Mouse (Mus musculus) bone marrow, adult 2 months (tissue): Measurements from ENCODE around the gene Oxsr1. TPM values are rescaled to one million over a fixed set of nuclear protein-coding genes. Genes with fewer than 3 reads are reported as not detected.

Experiments
- H3K27ac ChIP-seq: fragments of 200-500 bp; 2 replicates; pipeline ENCODE4 v1.5.1; 2012; ENCODE audit warnings: low read depth, mild to moderate bottlenecking, control low read depth, inconsistent platforms, low read length; ENCODE audit not compliant: control insufficient read depth, poor library complexity, insufficient read depth
- H3K4me1 ChIP-seq: fragments of 200-500 bp; 2 replicates; pipeline ENCODE4 v1.6.1; 2011; ENCODE audit warnings: low read length; ENCODE audit not compliant: control insufficient read depth, insufficient read depth
- H3K4me3 ChIP-seq: fragments of 200-500 bp; replicated peaks from 2 replicates; pipeline ENCODE3; 2011; ENCODE audit warnings: mild to moderate bottlenecking, low read depth, low read length, control low read depth; ENCODE audit not compliant: control insufficient read depth
- CTCF ChIP-seq: fragments of 200-500 bp; IDR thresholded peaks from 2 replicates; pipeline ENCODE4 v1.5.1; 2011; ENCODE audit warnings: low read length, control low read depth; ENCODE audit not compliant: control insufficient read depth, insufficient read depth
- POLR2A ChIP-seq: fragments of 200-500 bp; IDR thresholded peaks from 2 replicates; pipeline ENCODE4 v1.6.1; 2011; ENCODE audit warnings: low read depth, mild to moderate bottlenecking, control low read depth, low read length, borderline replicate concordance; ENCODE audit not compliant: control insufficient read depth
- WGBS: fragments of 180-500 bp; shearing (Covaris S2); methylation state at CpG from one replicate; pipeline ENCODE4 v1.1.7; 2018; 5-methylcytosine and 5-hydroxymethylcytosine counted together
- polyA plus RNA-seq: library from polyadenylated mRNA; stranded (reverse); fragments of >200 nt; gene quantifications from 2 replicates; pipeline ENCODE4 v1.2.4, GENCODE M21; 2011; ENCODE audit warnings: low replicate concordance; ENCODE audit not compliant: missing spikeins, insufficient read depth, insufficient read length

Gene Oxsr1
- polyA plus RNA-seq, 1 experiment = 19.3 TPM

DNA sequence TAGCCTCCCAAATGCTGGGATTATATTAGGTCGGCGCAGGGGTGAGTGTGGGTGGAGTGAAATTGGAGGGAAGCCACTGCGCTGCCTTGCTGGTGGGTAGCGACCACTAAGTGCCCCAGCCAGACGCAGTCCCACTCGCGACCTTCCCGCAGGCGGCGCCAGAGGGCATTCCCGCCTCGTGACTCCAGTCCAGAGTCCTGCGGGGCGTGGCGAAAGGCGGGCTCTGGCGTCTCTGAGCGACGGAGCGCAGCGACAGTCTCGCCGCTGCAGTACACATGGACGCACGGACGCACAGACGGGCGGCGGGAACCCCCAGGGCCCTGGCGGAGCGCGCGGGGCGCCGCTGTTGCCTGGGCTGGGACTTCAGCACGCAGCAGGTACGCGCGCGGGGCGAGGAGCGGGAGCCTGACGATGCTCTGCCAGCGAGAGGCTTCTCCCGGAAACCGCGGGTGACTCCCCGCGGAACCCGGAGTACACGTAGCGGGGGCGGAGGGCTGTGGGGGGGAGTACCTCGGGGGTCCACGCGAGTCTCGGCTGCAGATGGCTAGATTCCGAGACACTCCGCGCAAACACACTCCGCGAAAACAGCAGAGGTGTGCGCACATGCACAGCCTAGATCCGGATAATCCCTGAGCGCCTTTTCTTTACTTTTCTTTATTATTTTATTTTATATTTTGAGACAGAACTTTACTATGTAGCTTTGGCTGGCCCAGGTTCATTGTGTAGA, 35.3 kb upstream of the Oxsr1 start, which contains the start of gene Xylb:
Gene Xylb, plus strand, starts transcription at position 51 of the 727 bp plus-strand sequence.
- Histone ChIP-seq H3K4me3 (peak within 1 kb of the TSS; percentile 47), H3K4me1 (no peaks in the 10 kb centered on the region), H3K27ac (no peak within 1 kb of the TSS)
- 3% methylated on average over 65 of the region's 65 CpGs for WGBS
- TF ChIP-seq CTCF (peak; percentile 64), POLR2A (no peak)

DNA sequence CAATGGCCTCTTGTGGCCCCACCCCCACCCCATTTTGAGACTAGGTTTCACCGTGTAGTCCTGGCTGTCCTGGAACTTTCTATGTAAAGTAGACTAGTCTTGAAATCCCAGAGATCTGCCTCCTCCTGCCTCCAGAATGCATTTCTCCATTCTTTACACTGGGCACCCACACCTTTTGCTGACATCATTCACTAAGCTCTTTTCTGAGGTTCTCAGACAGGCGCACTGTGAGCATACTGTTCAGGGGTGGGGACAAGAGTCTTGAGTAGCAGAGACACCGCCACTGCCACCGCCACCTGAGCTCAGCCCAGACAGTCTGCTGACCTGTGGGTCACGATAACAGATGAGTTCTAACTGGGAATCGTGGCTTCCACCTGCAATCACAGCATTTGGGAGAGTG, 33.7 kb upstream of the Oxsr1 start:
- H3K4me1 ChIP-seq = no peaks in the 10 kb centered on the region
- no peak overlapping the region for H3K27ac ChIP-seq
- 78% methylated on average over 6 of the region's 6 CpGs for WGBS
- H3K4me3 ChIP-seq = no peak overlapping the region
- TF ChIP-seq POLR2A (no peak), CTCF (no peak)

- Histone ChIP-seq H3K27ac (no peak overlapping the region), H3K4me3 (no peak overlapping the region), H3K4me1 (no peaks in the 10 kb centered on the region)
- WGBS = 78% methylated on average over 6 of the region's 6 CpGs
- TF ChIP-seq CTCF = no peak
- TF ChIP-seq POLR2A = no peak
These were observed 31.7 kb upstream of the Oxsr1 start for GRCm38 (mm10) chr9:119353926-119354325.

DNA sequence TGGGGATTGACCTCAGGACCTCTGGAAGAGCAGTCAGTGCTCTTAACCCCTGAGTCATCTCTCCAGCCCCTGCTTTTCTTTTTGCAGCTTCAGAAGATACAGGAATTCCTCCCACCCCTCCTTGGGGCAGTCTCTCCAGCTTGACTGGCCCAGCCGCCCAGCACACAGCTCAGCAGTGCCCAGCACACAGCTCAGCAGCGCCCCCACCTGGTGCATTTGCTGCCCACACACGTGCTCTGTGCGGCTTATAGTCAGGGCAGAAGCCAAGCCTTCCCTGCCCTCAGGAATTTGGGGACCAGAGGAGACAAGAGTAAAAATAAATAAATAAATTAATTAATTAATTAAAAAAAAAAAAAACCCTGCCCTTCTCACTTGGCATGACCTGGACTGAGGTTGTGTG, 29.8 kb upstream of the Oxsr1 start:
- no peak overlapping the region for H3K27ac ChIP-seq
- H3K4me1 ChIP-seq = no peaks in the 10 kb centered on the region
- 24% methylated on average over 4 of the region's 4 CpGs for WGBS
- no peak for TF ChIP-seq POLR2A
- peak; percentile 97 for TF ChIP-seq CTCF
- no peak overlapping the region for H3K4me3 ChIP-seq

DNA sequence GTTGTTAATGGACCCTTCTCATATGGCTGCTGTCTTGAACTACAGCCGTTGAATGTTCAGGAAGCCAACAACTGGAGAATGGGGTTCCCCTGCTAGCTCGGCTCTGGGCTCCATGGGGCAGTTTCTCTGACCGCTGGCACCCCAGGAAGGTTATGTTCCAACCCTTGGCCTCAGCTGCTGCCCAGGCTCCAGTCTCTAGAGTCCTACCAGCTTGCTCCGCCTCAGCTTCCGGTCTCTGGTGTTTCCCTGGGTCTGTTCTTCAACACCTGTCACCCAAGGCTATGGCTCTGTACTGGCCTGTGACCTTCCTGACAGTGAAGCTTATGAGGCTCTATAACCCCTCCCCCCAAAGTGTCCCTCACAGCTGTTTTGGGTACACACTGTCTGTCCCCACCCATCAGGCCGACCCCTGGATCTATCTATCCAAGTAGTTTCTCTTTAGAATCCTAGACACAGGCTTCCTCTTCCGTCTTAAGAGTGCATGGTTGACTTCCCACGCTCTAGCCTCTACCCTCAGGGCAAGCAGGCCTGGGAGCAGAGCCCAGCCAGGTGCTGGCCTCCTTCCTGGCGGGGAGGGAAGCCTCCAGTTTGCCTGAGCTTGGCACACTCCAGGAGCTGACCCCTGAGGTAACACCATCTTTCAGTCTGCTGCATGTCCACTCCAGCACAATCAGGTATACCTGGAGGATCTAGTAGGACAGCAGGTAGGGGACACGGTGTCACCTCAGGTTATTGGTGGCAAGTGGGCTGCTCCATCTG, 28.9 kb upstream of the Oxsr1 start:
- 84% methylated on average over 10 of the region's 10 CpGs for WGBS
- Histone ChIP-seq H3K4me1 (no peaks in the 10 kb centered on the region), H3K4me3 (no peak overlapping the region), H3K27ac (no peak overlapping the region)
- no peak for TF ChIP-seq CTCF
- TF ChIP-seq POLR2A = no peak

- H3K4me1 ChIP-seq = no peaks in the 10 kb centered on the region
- H3K27ac ChIP-seq = no peak overlapping the region
- H3K4me3 ChIP-seq = no peak overlapping the region
- TF ChIP-seq CTCF (no peak), POLR2A (no peak)
- WGBS = 83% methylated on average over 3 of the region's 3 CpGs
These were observed 28.3 kb upstream of the Oxsr1 start for GRCm38 (mm10) chr9:119350531-119350930.

DNA sequence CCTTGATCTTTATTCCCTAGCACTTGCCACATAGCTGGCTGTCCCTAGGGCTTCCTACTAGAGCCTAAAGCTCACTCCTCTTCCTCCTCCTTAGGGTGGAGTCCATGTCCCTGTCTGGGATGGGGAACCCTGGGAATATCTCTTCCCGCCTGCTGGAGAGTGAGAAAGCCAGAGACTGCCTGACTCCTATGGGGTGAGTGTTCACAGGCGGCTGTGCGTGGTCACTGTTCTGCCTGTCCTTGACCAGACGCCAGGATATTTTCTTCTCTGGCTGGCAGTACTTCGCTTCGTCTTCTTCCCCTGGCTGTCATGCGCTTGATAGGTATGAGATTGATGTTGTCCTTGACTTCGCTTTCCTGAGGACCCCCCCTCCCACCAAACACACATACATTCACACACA, 24.1 kb upstream of the Oxsr1 start:
- TF ChIP-seq POLR2A (no peak), CTCF (no peak)
- WGBS = 88% methylated on average over 8 of the region's 8 CpGs
- peaks cover 2% of the 10 kb centered on the region; the same call in 1 of the 2 replicates for H3K4me1 ChIP-seq

GRCm38 (mm10) chr9:119342728-119343127, 20.5 kb upstream of the Oxsr1 start:
- peaks cover 4% of the 10 kb centered on the region; the same call in 1 of the 2 replicates for H3K4me1 ChIP-seq
- 85% methylated on average over 7 of the region's 7 CpGs for WGBS
- no peak for TF ChIP-seq POLR2A
- TF ChIP-seq CTCF = no peak
- no peak overlapping the region for H3K27ac ChIP-seq
- no peak overlapping the region for H3K4me3 ChIP-seq

More for the DNA sequence above, 24.1 kb upstream of the Oxsr1 start:
- no peak overlapping the region for H3K27ac ChIP-seq
- H3K4me3 ChIP-seq = no peak overlapping the region
